Mouse (Mus musculus) embryonic facial prominence, embryonic 14.5 days (tissue): ENCODE results near the gene Col20a1. TPM values are rescaled to one million over a fixed set of nuclear protein-coding genes. Genes with fewer than 3 reads are reported as not detected.

Experiments
- ATAC-seq: fragments of 200-750 bp; cut with Nextera tagmentation; 2 replicates; pipeline ENCODE4 v1.8.0; 2017; ENCODE audit warnings: low read depth, moderate number of reproducible peaks, moderate TSS enrichment
- DNase-seq: peaks from one replicate; pipeline ENCODE4 v3.0.0-alpha.2; 2015; ENCODE audit warnings: low spot score
- H3K27ac ChIP-seq: fragments of 300-500 bp; sonication (generic); replicated peaks from 2 replicates; pipeline ENCODE4 v1.5.1; 2014; ENCODE audit warnings: low read depth, mild to moderate bottlenecking, low read length, moderate library complexity
- H3K27me3 ChIP-seq: fragments of 300-500 bp; sonication (generic); replicated peaks from 2 replicates; pipeline ENCODE4 v1.6.1; 2014; ENCODE audit warnings: low read length; ENCODE audit not compliant: control insufficient read depth, insufficient read depth
- H3K36me3 ChIP-seq: fragments of 300-500 bp; sonication (generic); 2 replicates; pipeline ENCODE4 v1.6.1; 2014; ENCODE audit warnings: low read length, mixed read lengths; ENCODE audit not compliant: control insufficient read depth, insufficient read depth
- H3K4me1 ChIP-seq: fragments of 300-500 bp; sonication (generic); 2 replicates; pipeline ENCODE4 v1.6.1; 2014; ENCODE audit warnings: antibody characterized with exemption, low read length; ENCODE audit not compliant: control insufficient read depth, insufficient read depth
- H3K4me2 ChIP-seq: fragments of 300-500 bp; sonication (generic); 2 replicates; pipeline ENCODE4 v1.6.1; 2014; ENCODE audit warnings: low read depth, mild to moderate bottlenecking, low read length, moderate library complexity, mixed read lengths
- H3K4me3 ChIP-seq: fragments of 300-500 bp; sonication (generic); 2 replicates; pipeline ENCODE4 v1.5.1; 2014; ENCODE audit warnings: low read depth, mild to moderate bottlenecking, low read length
- H3K9ac ChIP-seq: fragments of 300-500 bp; sonication (generic); 2 replicates; pipeline ENCODE4 v1.6.1; 2014; ENCODE audit warnings: low read depth, mild to moderate bottlenecking, low read length, moderate library complexity, mixed read lengths
- H3K9me3 ChIP-seq: fragments of 300-500 bp; sonication (generic); 2 replicates; pipeline ENCODE4 v1.6.1; 2016; ENCODE audit warnings: low read length; ENCODE audit not compliant: control insufficient read depth
- WGBS: fragments of 180-500 bp; shearing (Covaris S2); extraction: QIAGEN DNeasy Blood & Tissue Kit; methylation state at CpG from one replicate; pipeline ENCODE4 v1.1.7; 2014; 5-methylcytosine and 5-hydroxymethylcytosine counted together
- polyA plus RNA-seq: library from polyadenylated mRNA; unstranded; fragments of >200 nt; fragmentation: Nextera tagmentation; extraction: Ambion mirVana; gene quantifications from 2 replicates; pipeline ENCODE4 v1.2.1, GENCODE M21; 2014

Gene Col20a1
- polyA plus RNA-seq, result 2.5 and 3.7 TPM in 2 replicates

- no peak within 1 kb of the TSS for H3K4me3 ChIP-seq
- H3K36me3 ChIP-seq, result peaks cover 10% of the 10 kb centered on the region; the same call in 1 of the 2 replicates
- H3K9ac ChIP-seq, result no peak within 1 kb of the TSS
- H3K27me3 ChIP-seq, result no peaks in the 10 kb centered on the region
- H3K9me3 ChIP-seq, result no peaks in the 10 kb centered on the region
- ATAC-seq (no peak), DNase-seq (no peak)
- H3K27ac ChIP-seq, result peak within 1 kb of the TSS; percentile 25; the same call in 1 of the 2 replicates
- WGBS, result 58% methylated on average over 2 of the region's 2 CpGs
- H3K4me1 ChIP-seq, result 0 out of 2 replicates have a peak, but pooled peaks cover 9% of the 10 kb centered on the region
- H3K4me2 ChIP-seq, result no peak within 1 kb of the TSS
Observed at GRCm38 (mm10) chr2:180986449-180986848, at the start of gene Col20a1. TSS of gene Col20a1 (plus strand) at chr2:180986535.

DNA sequence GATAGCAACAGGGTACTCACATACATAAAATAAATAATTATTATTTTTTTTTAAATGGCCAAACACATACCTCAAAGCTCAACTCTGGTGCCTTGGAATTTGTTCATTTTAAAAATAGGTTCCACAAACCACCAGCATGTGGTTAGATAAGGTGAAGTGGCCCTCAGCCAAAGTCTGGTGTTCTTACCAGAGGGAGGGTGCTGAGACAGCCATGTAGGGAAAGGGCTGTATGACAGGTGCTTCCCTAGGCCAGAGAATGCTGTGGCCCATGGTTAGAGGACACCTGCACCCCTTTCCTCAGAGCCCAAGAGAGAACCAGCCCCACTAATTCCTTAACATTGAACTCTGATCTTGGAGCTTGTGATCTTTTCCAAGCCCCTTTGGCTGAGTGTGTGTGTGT is 46.1 kb upstream of the Col20a1 start:
- no peak for ATAC-seq
- H3K9ac ChIP-seq, result no peak overlapping the region
- no peaks in the 10 kb centered on the region for H3K9me3 ChIP-seq
- H3K36me3 ChIP-seq, result no peaks in the 10 kb centered on the region
- no peaks in the 10 kb centered on the region for H3K4me1 ChIP-seq
- no peak overlapping the region for H3K4me2 ChIP-seq
- H3K27ac ChIP-seq, result no peak overlapping the region
- no peak overlapping the region for H3K4me3 ChIP-seq
- no peaks in the 10 kb centered on the region for H3K27me3 ChIP-seq
- no peak for DNase-seq

GRCm38 (mm10) chr2:180941869-180942268 is 44.5 kb upstream of the Col20a1 start:
- Histone ChIP-seq H3K4me3 (no peak overlapping the region), H3K9ac (no peak overlapping the region), H3K4me2 (no peak overlapping the region), H3K4me1 (no peaks in the 10 kb centered on the region), H3K27ac (no peak overlapping the region), H3K9me3 (no peaks in the 10 kb centered on the region), H3K36me3 (no peaks in the 10 kb centered on the region), H3K27me3 (no peaks in the 10 kb centered on the region)
- no peak for ATAC-seq
- DNase-seq, result peak; percentile 38

DNA sequence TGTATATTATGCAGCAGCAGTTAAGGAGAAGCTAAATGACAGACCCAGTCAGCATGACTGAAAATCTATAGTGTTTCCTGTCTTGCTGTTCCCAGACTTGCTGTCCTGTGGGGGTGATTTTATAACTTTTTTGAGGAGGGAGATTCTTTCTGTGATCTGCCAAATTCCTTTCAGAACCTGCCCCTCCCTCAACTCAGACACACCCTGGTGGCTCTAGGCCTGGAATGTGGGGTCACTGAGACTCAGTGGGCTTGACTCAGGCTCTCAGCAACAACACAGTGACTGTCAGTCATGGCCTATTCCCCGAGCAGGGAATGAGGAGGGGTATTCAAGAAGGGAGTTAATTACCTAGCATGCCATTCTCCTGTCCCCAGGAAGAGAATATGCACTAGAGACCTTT is 36.4 kb upstream of the Col20a1 start:
- Histone ChIP-seq H3K27me3 (no peaks in the 10 kb centered on the region; the same call in 1 of the 2 replicates), H3K4me3 (no peak overlapping the region), H3K9ac (no peak overlapping the region), H3K9me3 (no peaks in the 10 kb centered on the region), H3K4me1 (peaks cover 18% of the 10 kb centered on the region; the same call in 1 of the 2 replicates), H3K4me2 (no peak overlapping the region), H3K27ac (no peak overlapping the region), H3K36me3 (no peaks in the 10 kb centered on the region)
- 17% methylated on average over 1 of the region's 1 CpGs for WGBS
- no peak for DNase-seq
- no peak for ATAC-seq

GRCm38 (mm10) chr2:180952731-180953171 is 33.6 kb upstream of the Col20a1 start:
- Histone ChIP-seq H3K4me2 (peak overlapping the region; percentile 79), H3K4me1 (peaks cover 18% of the 10 kb centered on the region; the same call in 1 of the 2 replicates), H3K9me3 (no peaks in the 10 kb centered on the region), H3K9ac (no peak overlapping the region), H3K27ac (no peak overlapping the region; the same call in 1 of the 2 replicates), H3K4me3 (0 out of 2 replicates have a peak overlapping the region, but pooled peaks have one; percentile 45), H3K27me3 (peaks cover 4% of the 10 kb centered on the region), H3K36me3 (no peaks in the 10 kb centered on the region)
- ATAC-seq (peak; percentile 11; the same call in 1 of the 2 replicates), DNase-seq (peak; percentile 50)
- WGBS, result 9% methylated on average over 9 of the region's 9 CpGs

DNA sequence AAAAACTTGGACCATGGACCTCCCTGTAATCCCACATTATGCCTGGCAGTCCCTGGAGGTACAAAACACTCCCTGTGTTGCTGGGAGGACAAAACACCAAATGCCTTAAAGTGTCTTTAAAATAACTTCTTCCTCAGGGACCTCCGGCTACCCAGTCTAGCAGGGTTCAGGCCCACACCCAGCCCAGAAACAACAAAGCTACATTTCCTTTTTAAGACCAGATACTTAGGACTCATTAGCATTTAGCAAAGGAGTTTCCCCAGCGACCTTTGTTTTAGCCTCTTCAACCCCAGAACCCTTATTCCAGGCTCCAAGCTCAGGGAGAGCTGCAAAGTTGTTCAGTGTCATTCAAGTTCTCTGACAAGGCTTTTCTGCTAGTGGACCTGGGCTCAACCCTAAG is 32.7 kb upstream of the Col20a1 start:
- Histone ChIP-seq H3K9me3 (no peaks in the 10 kb centered on the region), H3K4me2 (peak overlapping the region; percentile 79), H3K4me3 (peak overlapping the region; percentile 45), H3K27ac (no peak overlapping the region; the same call in 1 of the 2 replicates), H3K4me1 (peaks cover 18% of the 10 kb centered on the region; the same call in 1 of the 2 replicates), H3K9ac (peak overlapping the region; percentile 56), H3K27me3 (peaks cover 4% of the 10 kb centered on the region), H3K36me3 (no peaks in the 10 kb centered on the region)
- no peak for ATAC-seq
- DNase-seq, result no peak
- WGBS, result 26% methylated on average over 2 of the region's 2 CpGs

- DNase-seq, result peak; percentile 95
Observed at GRCm38 (mm10) chr2:180954061-180955047, 32.0 kb upstream of the Col20a1 start, which contains the start of gene Nkain4. TSS of gene Nkain4 (minus strand) at chr2:180954699.

DNA sequence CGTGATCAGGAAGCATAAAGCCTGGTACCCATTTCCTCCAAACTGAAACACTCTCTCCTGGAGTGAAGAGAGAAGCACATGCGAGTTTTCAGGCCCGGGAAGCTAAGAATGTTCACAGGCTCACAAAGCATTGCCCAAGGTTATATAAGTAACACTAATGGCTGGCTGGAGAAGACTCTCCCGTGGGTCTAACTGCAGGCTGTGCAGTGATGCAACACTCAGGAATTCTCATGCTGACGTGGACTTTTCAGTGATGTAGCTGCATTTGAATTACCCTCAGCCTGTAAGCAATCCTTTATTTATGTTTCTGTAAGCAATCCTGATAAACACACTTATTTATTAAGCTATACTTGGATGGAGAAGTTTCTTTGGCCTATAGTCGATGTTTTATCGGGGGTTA is 26.7 kb upstream of the Col20a1 start:
- Histone ChIP-seq H3K4me3 (no peak overlapping the region), H3K9me3 (no peaks in the 10 kb centered on the region), H3K4me1 (no peaks in the 10 kb centered on the region), H3K9ac (no peak overlapping the region), H3K4me2 (no peak overlapping the region), H3K36me3 (no peaks in the 10 kb centered on the region), H3K27me3 (peaks cover 4% of the 10 kb centered on the region; the same call in 1 of the 2 replicates), H3K27ac (no peak overlapping the region)
- WGBS, result 70% methylated on average over 7 of the region's 7 CpGs
- DNase-seq (no peak), ATAC-seq (no peak)

More at GRCm38 (mm10) chr2:180954061-180955047, 32.0 kb upstream of the Col20a1 start, which contains the start of gene Nkain4:
- Histone ChIP-seq H3K27ac (no peak within 1 kb of the TSS; the same call in 1 of the 2 replicates), H3K9me3 (no peaks in the 10 kb centered on the region), H3K4me3 (peak within 1 kb of the TSS; percentile 45), H3K9ac (peak within 1 kb of the TSS; percentile 56), H3K27me3 (peaks cover 4% of the 10 kb centered on the region), H3K4me1 (peaks cover 18% of the 10 kb centered on the region; the same call in 1 of the 2 replicates), H3K36me3 (no peaks in the 10 kb centered on the region), H3K4me2 (peak within 1 kb of the TSS; percentile 79)
- 1% methylated on average over 40 of the region's 52 CpGs for WGBS
- peak; percentile 94 for ATAC-seq
